In genomic region chr4:130033496-130033895, GRCm38 (mm10) we compare ENCODE assay signal across 25 mouse cellular contexts. TPM values are rescaled to one million over a fixed set of nuclear protein-coding genes. Genes with fewer than 3 reads are reported as not detected.
DNase-seq lines count a peak whose midpoint lies in the region; ATAC-seq lines count a peak whose summit lies in the region.
"Had no signal": no experiment of that assay in that cellular context is flagged by ENCODE, and none has a peak within 500 bp of the region (broad histone marks: within the 10 kb centered on the region; RNA-seq: fewer than 3 reads in every experiment).

No protein-coding gene starts in this region.

- H3K27ac ChIP-seq in midbrain, embryonic 11.5 days (ENCODE audit: low read depth, low read length) = peak overlapping the region; percentile 6; the same call in 1 of the 2 replicates
- no peak overlapping the region for H3K27ac ChIP-seq in midbrain, embryonic 10.5 days (replicated peaks)
- 0 out of 2 replicates have a peak overlapping the region, but pooled peaks have one; percentile 55 for H3K27ac ChIP-seq in hindbrain, embryonic 15.5 days (replicated peaks)
- H3K27ac ChIP-seq in midbrain, embryonic 14.5 days (replicated peaks; ENCODE audit: low read depth, low read length) = peak overlapping the region; percentile 70
- H3K27ac ChIP-seq in liver, embryonic 11.5 days (ENCODE audit: low read depth, low read length) = no peak overlapping the region; the same call in 1 of the 2 replicates
- H3K27ac ChIP-seq: embryonic facial prominence, embryonic 10.5 days; embryonic facial prominence, embryonic 15.5 days; forebrain, embryonic 13.5 days; heart, embryonic 13.5 days; intestine, embryonic 15.5 days; kidney, postnatal 0 days; liver, embryonic 12.5 days had no signal

- WGBS in midbrain, embryonic 11.5 days = 74% methylated on average over 7 of the region's 7 CpGs
- WGBS in midbrain, embryonic 10.5 days = 72% methylated on average over 7 of the region's 7 CpGs
- WGBS in hindbrain, embryonic 15.5 days = 32% methylated on average over 7 of the region's 7 CpGs
- WGBS in midbrain, embryonic 14.5 days = 39% methylated on average over 7 of the region's 7 CpGs
- WGBS in liver, embryonic 11.5 days = 72% methylated on average over 7 of the region's 7 CpGs

- H3K4me1 ChIP-seq in midbrain, embryonic 11.5 days (ENCODE audit: control insufficient read depth, insufficient read depth, low read length) = peaks cover 3% of the 10 kb centered on the region
- peaks cover 26% of the 10 kb centered on the region for H3K4me1 ChIP-seq in midbrain, embryonic 10.5 days
- peaks cover 37% of the 10 kb centered on the region for H3K4me1 ChIP-seq in hindbrain, embryonic 15.5 days (replicated peaks)
- peaks cover 27% of the 10 kb centered on the region for H3K4me1 ChIP-seq in midbrain, embryonic 14.5 days (ENCODE audit: control insufficient read depth, insufficient read depth, low read length)
- peaks cover 5% of the 10 kb centered on the region; the same call in 1 of the 2 replicates for H3K4me1 ChIP-seq in liver, embryonic 11.5 days (replicated peaks; ENCODE audit: control insufficient read depth, insufficient read depth, low read length)

- no peaks in the 10 kb centered on the region for H3K36me3 ChIP-seq in midbrain, embryonic 11.5 days (ENCODE audit: control insufficient read depth, insufficient read depth, low read length)
- no peaks in the 10 kb centered on the region for H3K36me3 ChIP-seq in midbrain, embryonic 10.5 days
- H3K36me3 ChIP-seq in hindbrain, embryonic 15.5 days = no peaks in the 10 kb centered on the region
- no peaks in the 10 kb centered on the region for H3K36me3 ChIP-seq in midbrain, embryonic 14.5 days (ENCODE audit: control insufficient read depth, insufficient read depth, low read length)
- H3K36me3 ChIP-seq in liver, embryonic 11.5 days (ENCODE audit: control insufficient read depth, insufficient read depth, low read length) = no peaks in the 10 kb centered on the region
- H3K36me3 ChIP-seq: embryonic facial prominence, embryonic 10.5 days; embryonic facial prominence, embryonic 15.5 days; heart, embryonic 13.5 days; intestine, embryonic 15.5 days; liver, embryonic 12.5 days had no signal

- H3K9me3 ChIP-seq in midbrain, embryonic 11.5 days (ENCODE audit: control insufficient read depth, low read length) = 0 out of 2 replicates have a peak, but pooled peaks cover 3% of the 10 kb centered on the region
- H3K9me3 ChIP-seq in midbrain, embryonic 10.5 days (replicated peaks) = no peaks in the 10 kb centered on the region
- H3K9me3 ChIP-seq in hindbrain, embryonic 15.5 days = no peaks in the 10 kb centered on the region
- H3K9me3 ChIP-seq in midbrain, embryonic 14.5 days (ENCODE audit: control insufficient read depth, low read length) = no peaks in the 10 kb centered on the region
- no peaks in the 10 kb centered on the region for H3K9me3 ChIP-seq in liver, embryonic 11.5 days (ENCODE audit: control insufficient read depth, low read length)
- H3K9me3 ChIP-seq: embryonic facial prominence, embryonic 10.5 days; embryonic facial prominence, embryonic 15.5 days; forebrain, embryonic 13.5 days; heart, embryonic 13.5 days; intestine, embryonic 15.5 days; liver, embryonic 12.5 days had no signal

- 0 out of 2 replicates have a peak, but pooled peaks have one; percentile 24 for ATAC-seq in midbrain, embryonic 11.5 days (ENCODE audit: low FRiP score)
- 0 out of 2 replicates have a peak, but pooled peaks have one; percentile 9 for ATAC-seq in hindbrain, embryonic 15.5 days (ENCODE audit: low FRiP score, low read depth)
- ATAC-seq in midbrain, embryonic 14.5 days (ENCODE audit: low FRiP score, low TSS enrichment) = peak; percentile 68
- ATAC-seq in liver, embryonic 11.5 days (replicated peaks; ENCODE audit: low FRiP score) = no peak
- ATAC-seq: activated CD4-positive, CD25-positive, alpha-beta regulatory T cell, adult 4 months; forebrain, embryonic 13.5 days; intestine, embryonic 15.5 days; liver, embryonic 12.5 days; liver, postnatal 0 days had no signal

- no peak overlapping the region for H3K9ac ChIP-seq in midbrain, embryonic 11.5 days (ENCODE audit: low read length)
- H3K9ac ChIP-seq in hindbrain, embryonic 15.5 days = no peak overlapping the region
- H3K9ac ChIP-seq in midbrain, embryonic 14.5 days (replicated peaks; ENCODE audit: low read length) = no peak overlapping the region
- H3K9ac ChIP-seq in liver, embryonic 11.5 days (ENCODE audit: low read depth, low read length) = no peak overlapping the region
- H3K9ac ChIP-seq: embryonic facial prominence, embryonic 15.5 days; forebrain, embryonic 13.5 days; heart, embryonic 13.5 days; intestine, embryonic 15.5 days; liver, embryonic 12.5 days; liver, postnatal 0 days had no signal

- no peak overlapping the region for H3K4me2 ChIP-seq in midbrain, embryonic 11.5 days
- no peak overlapping the region for H3K4me2 ChIP-seq in hindbrain, embryonic 15.5 days
- H3K4me2 ChIP-seq in midbrain, embryonic 14.5 days (ENCODE audit: low read length) = no peak overlapping the region; the same call in 1 of the 2 replicates
- no peak overlapping the region for H3K4me2 ChIP-seq in liver, embryonic 11.5 days
- H3K4me2 ChIP-seq: embryonic facial prominence, embryonic 15.5 days; forebrain, embryonic 13.5 days; heart, embryonic 13.5 days; intestine, embryonic 15.5 days; liver, embryonic 12.5 days had no signal

- no peak for DNase-seq in midbrain, embryonic 11.5 days (ENCODE audit: low spot score, missing footprints)
- no peak for DNase-seq in midbrain, embryonic 10.5 days (ENCODE audit: low spot score)
- peak; percentile 74 for DNase-seq in midbrain, embryonic 14.5 days
- no peak for DNase-seq in cerebellum, adult 18-20 months
- no peak for DNase-seq in liver, embryonic 11.5 days (ENCODE audit: low spot score)
- DNase-seq: adrenal gland, adult 2 months; adrenal gland, postnatal 36 days; B cell, adult 2 months; cerebellum, adult 8-10 months; cerebellum, postnatal 25 days; gastrocnemius, postnatal 10 days; heart, postnatal 10 days; kidney, adult 2 months; liver, postnatal 0 days; lung, postnatal 36 days; thymus, postnatal 4 days had no signal

- H3K27me3 ChIP-seq in midbrain, embryonic 11.5 days (ENCODE audit: control insufficient read depth, insufficient read depth, low read length) = no peaks in the 10 kb centered on the region; the same call in none of the 2 replicates
- H3K27me3 ChIP-seq in midbrain, embryonic 10.5 days (ENCODE audit: low read depth, poor library complexity, severe bottlenecking) = peaks cover 52% of the 10 kb centered on the region
- no peaks in the 10 kb centered on the region for H3K27me3 ChIP-seq in hindbrain, embryonic 15.5 days
- H3K27me3 ChIP-seq in midbrain, embryonic 14.5 days (ENCODE audit: control insufficient read depth, insufficient read depth, low read length) = no peaks in the 10 kb centered on the region
- peaks cover 32% of the 10 kb centered on the region for H3K27me3 ChIP-seq in liver, embryonic 11.5 days (replicated peaks; ENCODE audit: control insufficient read depth, insufficient read depth, low read length)

- no peak overlapping the region for H3K4me3 ChIP-seq in midbrain, embryonic 11.5 days (ENCODE audit: low read depth, low read length)
- H3K4me3 ChIP-seq in midbrain, embryonic 10.5 days = no peak overlapping the region
- H3K4me3 ChIP-seq in hindbrain, embryonic 15.5 days = no peak overlapping the region
- no peak overlapping the region for H3K4me3 ChIP-seq in midbrain, embryonic 14.5 days (replicated peaks; ENCODE audit: low read depth, low read length)
- H3K4me3 ChIP-seq in liver, embryonic 11.5 days (ENCODE audit: low read depth, low read length) = no peak overlapping the region
- H3K4me3 ChIP-seq: embryonic facial prominence, embryonic 10.5 days; embryonic facial prominence, embryonic 15.5 days; forebrain, embryonic 13.5 days; heart, embryonic 13.5 days; intestine, embryonic 15.5 days; liver, embryonic 12.5 days had no signal

RNA-seq across cellular contexts. Expression of gene Col16a1, which starts 14.1 kb away (rescaled TPM):
- polyA plus RNA-seq in midbrain, embryonic 11.5 days (2014; fragmentation: Nextera tagmentation; extraction: Ambion mirVana) = 5.8 and 6.9 TPM in 2 replicates
- 3.8 and 5.8 TPM in 2 replicates for polyA plus RNA-seq in midbrain, embryonic 10.5 days (2016; fragmentation: Nextera tagmentation; extraction: Ambion mirVana)
- 13.4 and 13.9 TPM in 2 replicates for polyA plus RNA-seq in hindbrain, embryonic 15.5 days (2015; fragmentation: Nextera tagmentation; extraction: Ambion mirVana)
- 4.3 and 4.4 TPM in 2 replicates for polyA plus RNA-seq in midbrain, embryonic 14.5 days (2014; fragmentation: Nextera tagmentation; extraction: Ambion mirVana)
- 4.2 and 6.0 TPM in 2 replicates for polyA plus RNA-seq in liver, embryonic 11.5 days (2014; fragmentation: Nextera tagmentation; extraction: Ambion mirVana)
- polyA plus RNA-seq: activated CD4-positive, CD25-positive, alpha-beta regulatory T cell, adult 4 months had no signal

RNA-seq across cellular contexts. Expression of gene Adgrb2, which starts 48.8 kb away (rescaled TPM):
- 2.3 and 3.0 TPM in 2 replicates for polyA plus RNA-seq in midbrain, embryonic 11.5 days (2014; fragmentation: Nextera tagmentation; extraction: Ambion mirVana)
- polyA plus RNA-seq in midbrain, embryonic 10.5 days (2016; fragmentation: Nextera tagmentation; extraction: Ambion mirVana) = 1.6 and 2.0 TPM in 2 replicates
- polyA plus RNA-seq in hindbrain, embryonic 15.5 days (2015; fragmentation: Nextera tagmentation; extraction: Ambion mirVana) = 16.4 and 17.4 TPM in 2 replicates
- polyA plus RNA-seq in midbrain, embryonic 14.5 days (2014; fragmentation: Nextera tagmentation; extraction: Ambion mirVana) = 15.9 and 16.9 TPM in 2 replicates
- 1.1 and 1.3 TPM in 2 replicates for polyA plus RNA-seq in liver, embryonic 11.5 days (2014; fragmentation: Nextera tagmentation; extraction: Ambion mirVana)
- polyA plus RNA-seq: liver, postnatal 0 days had no signal

Comparison
In these comparisons a context has a peak if more than half of its experiments do, and no peak if none do; other contexts are left out.
1. H3K27ac ChIP-seq: peak in midbrain, embryonic 11.5 days (single experiment), hindbrain, embryonic 15.5 days (single experiment) and midbrain, embryonic 14.5 days (single experiment); none in midbrain, embryonic 10.5 days (single experiment) and liver, embryonic 11.5 days (single experiment).